Mouse (Mus musculus) large intestine, adult 2 months (tissue): Measurements from ENCODE around the gene Haus7. TPM values are rescaled to one million over a fixed set of nuclear protein-coding genes. Genes with fewer than 3 reads are reported as not detected.

ENCODE experiments used
- polyA plus RNA-seq: library from polyadenylated mRNA; depleted of rRNA; stranded (reverse); fragments of >200 nt; gene quantifications from 2 replicates; pipeline ENCODE4 v1.2.3, GENCODE M21; 2012; rRNA removed

Haus7 gene
- polyA plus RNA-seq, 1 experiment: 16.3 TPM

Other genes starting within 250 kb of the Haus7 start
- gene Xlr4b, start 244.7 kb downstream of the Haus7 start, polyA plus RNA-seq: 0.47 and 0.99 TPM in 2 replicates
- gene F8a, start 230.8 kb downstream of the Haus7 start, polyA plus RNA-seq: 7.2 and 7.7 TPM in 2 replicates
- 0.41 and 0.74 TPM in 2 replicates for gene Xlr4c, start 215.9 kb downstream of the Haus7 start, polyA plus RNA-seq
- not detected in 2 replicates for gene Xlr3c, start 193.7 kb downstream of the Haus7 start, polyA plus RNA-seq
- gene Xlr5a, start 166.1 kb downstream of the Haus7 start, polyA plus RNA-seq: not detected in 2 replicates
- not detected in 2 replicates for gene Xlr5c, start 166.1 kb downstream of the Haus7 start, polyA plus RNA-seq
- not detected in 2 replicates for gene Gm45015, start 122.2 kb downstream of the Haus7 start, polyA plus RNA-seq
- 3.0 and 4.7 TPM in 2 replicates for gene Zfp275, start 116.4 kb downstream of the Haus7 start, polyA plus RNA-seq
- 0.07 TPM in 1 of 2 replicates, not detected in the other for gene Gm18336, start 60.3 kb downstream of the Haus7 start, polyA plus RNA-seq
- 0.27 and 1.3 TPM in 2 replicates for gene Zfp92, start 47.9 kb downstream of the Haus7 start, polyA plus RNA-seq
- 2.5 and 7.0 TPM in 2 replicates for gene Trex2, start 23.7 kb downstream of the Haus7 start, polyA plus RNA-seq
- 124 and 157 TPM in 2 replicates for gene Bgn, start 24.6 kb upstream of the Haus7 start, polyA plus RNA-seq
- 0.15 and 0.16 TPM in 2 replicates for gene Atp2b3, start 44.0 kb upstream of the Haus7 start, polyA plus RNA-seq
- gene Dusp9, start 180.4 kb upstream of the Haus7 start, polyA plus RNA-seq: 0.20 and 0.49 TPM in 2 replicates
- gene Pnck, start 201.1 kb upstream of the Haus7 start, polyA plus RNA-seq: 10.8 and 14.1 TPM in 2 replicates
- 323 and 534 TPM in 2 replicates for gene Slc6a8, start 214.1 kb upstream of the Haus7 start, polyA plus RNA-seq